Mouse (Mus musculus) liver, postnatal 0 days (tissue): ENCODE results near the gene Coa5.

Experiments
- CTCF ChIP-seq: sonication (generic); IDR thresholded peaks from 2 replicates; pipeline ENCODE4 v1.5.1; 2016; ENCODE audit warnings: antibody characterized with exemption, low read depth
- EP300 ChIP-seq: IDR thresholded peaks from 2 replicates; pipeline ENCODE4 v1.6.1; 2016; ENCODE audit warnings: antibody characterized with exemption, low read depth, mild to moderate bottlenecking

DNA sequence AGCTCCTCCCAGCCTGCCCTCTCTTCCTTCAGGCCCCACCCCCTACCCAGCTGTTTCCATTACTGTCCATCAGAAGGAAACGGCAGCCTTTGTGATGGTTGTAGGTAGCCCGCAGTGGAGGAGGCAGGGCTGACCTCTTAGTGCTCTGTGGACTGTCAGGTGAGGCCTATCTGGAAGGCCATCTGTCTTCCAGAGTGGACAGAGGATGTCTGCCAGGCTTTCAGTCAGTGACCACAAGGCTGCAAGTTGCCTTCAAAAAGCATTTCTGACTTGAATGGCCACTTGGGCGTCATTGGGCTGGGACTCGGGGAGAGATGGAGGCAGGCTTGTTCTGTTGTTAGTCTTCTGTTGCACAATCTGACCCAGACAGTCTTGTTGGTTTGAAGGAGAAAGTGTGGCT, 50.4 kb downstream of the Coa5 start:
- TF ChIP-seq CTCF: no peak
- TF ChIP-seq EP300: no peak
